Mouse (Mus musculus) spleen, adult 2 months (tissue): Measurements from ENCODE around the gene Creb3l1. TPM values are rescaled to one million over a fixed set of nuclear protein-coding genes. Genes with fewer than 3 reads are reported as not detected.

Source experiments
- DNase-seq, 2 experiments: peaks; one replicate each; pipeline versions ENCODE4 v3.0.0 to v3.0.0-alpha.2; 2012 to 2021; ENCODE audit warnings: low spot score in 2 of 2, low read depth in 1 of 2
- H3K27ac ChIP-seq: fragments of 200-500 bp; 2 replicates; pipeline ENCODE4 v1.5.1; 2012; ENCODE audit warnings: low read length, inconsistent platforms; ENCODE audit not compliant: insufficient read depth
- H3K27me3 ChIP-seq: fragments of 200-500 bp; 2 replicates; pipeline ENCODE4 v1.6.1; 2012; ENCODE audit warnings: mild to moderate bottlenecking, moderate library complexity, low read length, inconsistent platforms; ENCODE audit not compliant: control insufficient read depth, insufficient read depth
- H3K36me3 ChIP-seq: fragments of 200-500 bp; 2 replicates; pipeline ENCODE4 v1.6.1; 2012; ENCODE audit warnings: mild to moderate bottlenecking, low read length, inconsistent platforms; ENCODE audit not compliant: control insufficient read depth, insufficient read depth
- H3K4me1 ChIP-seq: fragments of 200-500 bp; 2 replicates; pipeline ENCODE4 v1.6.1; 2011; ENCODE audit warnings: inconsistent platforms; ENCODE audit not compliant: control insufficient read depth, insufficient read depth, insufficient read length
- H3K4me3 ChIP-seq: fragments of 200-500 bp; 2 replicates; pipeline ENCODE4 v1.5.1; 2011; ENCODE audit warnings: mild to moderate bottlenecking, inconsistent platforms; ENCODE audit not compliant: insufficient read depth, insufficient read length; ENCODE audit errors: extremely low read depth
- CTCF ChIP-seq: fragments of 200-500 bp; IDR thresholded peaks from 2 replicates; pipeline ENCODE4 v1.5.1; 2011; ENCODE audit warnings: mild to moderate bottlenecking, inconsistent platforms; ENCODE audit not compliant: insufficient read depth, insufficient read length, insufficient replicate concordance; ENCODE audit errors: extremely low read depth
- POLR2A ChIP-seq: fragments of 200-500 bp; IDR thresholded peaks from 2 replicates; pipeline ENCODE4 v1.6.1; 2011; ENCODE audit warnings: low read depth, low read length, inconsistent platforms
- WGBS: fragments of 180-500 bp; shearing (Covaris S2); methylation state at CpG from one replicate; pipeline ENCODE4 v1.1.7; 2018; 5-methylcytosine and 5-hydroxymethylcytosine counted together
- polyA plus RNA-seq: library from polyadenylated mRNA; depleted of rRNA; stranded (reverse); fragments of >200 nt; gene quantifications from 2 replicates; pipeline ENCODE4 v1.2.3, GENCODE M21; 2012

The Creb3l1 gene
- polyA plus RNA-seq, 1 experiment: 4.0 TPM

DNA sequence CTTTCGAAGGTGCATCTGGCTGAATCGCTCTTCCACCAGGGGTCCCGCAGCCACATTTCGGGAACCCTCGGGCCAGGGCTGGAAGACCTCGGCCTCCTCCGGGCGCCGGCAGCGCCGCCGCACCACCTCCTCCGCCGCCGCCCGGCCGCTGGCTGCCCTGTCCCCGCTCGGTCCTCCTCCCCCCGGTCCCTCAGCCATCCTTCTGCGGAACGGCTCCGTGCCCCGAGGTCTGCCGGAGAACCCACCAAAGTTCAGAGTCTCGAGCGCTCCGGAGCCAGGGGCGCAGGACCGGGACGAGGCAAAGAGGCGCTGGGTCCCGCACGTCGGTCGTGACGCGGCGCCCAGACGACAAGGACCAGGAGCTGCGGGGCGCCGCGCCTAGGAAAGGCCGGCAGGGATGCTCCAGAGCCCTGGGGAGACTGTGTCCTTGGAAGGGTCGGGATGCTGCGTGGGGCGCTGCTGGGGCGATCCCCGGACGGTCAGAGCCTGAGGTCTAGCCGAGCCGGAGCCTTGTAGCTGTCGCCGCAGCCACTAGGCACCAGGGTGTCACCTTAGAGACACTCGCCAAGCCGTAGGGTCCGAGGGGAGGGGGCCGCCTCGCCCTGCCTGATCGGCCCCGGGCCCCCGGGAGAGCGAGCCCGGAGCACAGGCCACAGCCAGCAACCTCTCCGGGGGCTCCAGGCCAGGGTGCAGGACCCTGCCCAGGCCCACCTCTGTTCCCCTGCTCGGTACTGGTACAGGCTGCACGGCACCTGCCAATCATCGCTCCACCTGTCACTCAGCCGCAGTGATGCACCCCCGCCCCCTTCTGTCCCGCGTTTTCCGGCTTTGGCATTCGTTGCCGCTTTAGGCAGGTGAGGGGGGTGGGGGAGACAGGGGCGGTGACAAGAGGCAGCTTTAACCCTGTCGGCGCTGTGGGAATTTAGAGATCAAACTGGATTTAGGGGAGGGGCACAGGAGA is 48.4 kb downstream of the Creb3l1 start, which contains the start of gene Dgkz:
Gene Dgkz (minus strand): TSS at position 284 of the 961 bp plus-strand sequence.
- Histone ChIP-seq H3K4me3 (peak within 1 kb of the TSS; percentile 38; the same call in 1 of the 2 replicates), H3K27ac (no peak within 1 kb of the TSS), H3K36me3 (no peaks in the 10 kb centered on the region), H3K27me3 (peaks cover 12% of the 10 kb centered on the region), H3K4me1 (peaks cover 17% of the 10 kb centered on the region)
- 7% methylated on average over 74 of the region's 79 CpGs for WGBS
- TF ChIP-seq CTCF (no peak), POLR2A (no peak)
- DNase-seq: no peak

GRCm38 (mm10) chr2:91973416-91974135 is 50.7 kb downstream of the Creb3l1 start:
- Histone ChIP-seq H3K4me1 (peaks cover 17% of the 10 kb centered on the region), H3K27ac (no peak overlapping the region), H3K4me3 (no peak overlapping the region), H3K27me3 (peaks cover 12% of the 10 kb centered on the region), H3K36me3 (no peaks in the 10 kb centered on the region)
- no peak for DNase-seq
- TF ChIP-seq CTCF (no peak), POLR2A (no peak)
- WGBS: 86% methylated on average over 7 of the region's 7 CpGs

GRCm38 (mm10) chr2:91972121-91972566 is 52.2 kb downstream of the Creb3l1 start:
- Histone ChIP-seq H3K27me3 (peaks cover 12% of the 10 kb centered on the region), H3K27ac (peak overlapping the region; percentile 82), H3K4me1 (peaks cover 17% of the 10 kb centered on the region), H3K4me3 (peak overlapping the region; percentile 41; the same call in 1 of the 2 replicates), H3K36me3 (no peaks in the 10 kb centered on the region)
- peak in 1 of 2 experiments; percentile 59 for DNase-seq
- 7% methylated on average over 13 of the region's 13 CpGs for WGBS
- no peak for TF ChIP-seq POLR2A
- TF ChIP-seq CTCF: no peak

GRCm38 (mm10) chr2:91971231-91972097 is 52.8 kb downstream of the Creb3l1 start:
- Histone ChIP-seq H3K27ac (peak overlapping the region; percentile 82), H3K4me3 (peak overlapping the region; percentile 41; the same call in 1 of the 2 replicates), H3K27me3 (peaks cover 12% of the 10 kb centered on the region), H3K4me1 (peaks cover 17% of the 10 kb centered on the region), H3K36me3 (no peaks in the 10 kb centered on the region)
- TF ChIP-seq CTCF (no peak), POLR2A (no peak)
- 34% methylated on average over 21 of the region's 21 CpGs for WGBS
- DNase-seq: no peak

DNA sequence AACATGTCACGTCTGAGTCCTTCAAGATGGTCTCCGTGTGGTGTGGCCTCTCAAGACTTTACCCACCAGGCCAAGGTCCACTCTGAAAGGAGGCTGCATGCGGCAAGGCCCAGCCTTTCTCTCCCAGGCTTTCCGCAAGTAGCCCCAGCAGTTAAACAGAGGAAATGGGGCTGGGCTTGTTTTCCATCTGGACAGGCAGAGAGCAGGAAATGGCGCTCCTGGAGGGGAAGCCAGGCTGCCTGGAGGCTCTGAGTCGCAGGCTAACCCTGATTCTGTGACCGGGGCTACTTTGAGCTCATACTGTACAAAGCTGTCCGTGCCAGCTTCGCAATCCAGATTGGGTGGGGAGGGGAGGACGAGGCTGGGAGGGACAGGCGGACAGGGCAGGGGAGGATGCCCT is 56.3 kb downstream of the Creb3l1 start:
- WGBS: 78% methylated on average over 11 of the region's 11 CpGs
- Histone ChIP-seq H3K27ac (no peak overlapping the region), H3K4me1 (peaks cover 23% of the 10 kb centered on the region), H3K36me3 (no peaks in the 10 kb centered on the region), H3K27me3 (no peaks in the 10 kb centered on the region), H3K4me3 (no peak overlapping the region)
- no peak for TF ChIP-seq POLR2A
- TF ChIP-seq CTCF: no peak
- DNase-seq: no peak

- TF ChIP-seq CTCF (no peak), POLR2A (no peak)
- Histone ChIP-seq H3K4me1 (peaks cover 17% of the 10 kb centered on the region), H3K27me3 (no peaks in the 10 kb centered on the region), H3K27ac (no peak overlapping the region), H3K4me3 (no peak overlapping the region), H3K36me3 (no peaks in the 10 kb centered on the region)
- WGBS: 74% methylated on average over 5 of the region's 5 CpGs
- no peak for DNase-seq
These were observed 57.9 kb downstream of the Creb3l1 start for GRCm38 (mm10) chr2:91966367-91966766.
